28 mouse cellular contexts compared by ENCODE assay signal in the genomic region with DNA sequence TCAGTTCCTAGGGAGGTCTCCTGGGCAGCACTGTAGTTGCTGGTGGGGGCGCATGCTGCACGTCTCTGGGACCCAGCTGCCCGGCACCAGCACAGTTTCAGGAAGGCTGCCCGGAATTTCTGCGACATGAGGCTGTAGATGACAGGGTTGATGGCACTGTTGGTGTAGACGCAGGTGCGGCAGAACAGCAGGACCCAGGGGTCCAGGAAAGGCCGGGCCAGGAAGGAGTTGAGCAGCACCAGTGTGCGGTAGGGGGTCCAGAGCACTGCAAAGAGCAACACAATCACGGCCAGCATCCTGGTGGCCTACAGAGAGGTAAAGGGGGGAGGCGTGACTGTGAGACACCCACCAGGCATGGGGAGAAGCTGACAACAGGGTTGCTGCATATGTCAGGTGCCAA. TPM values are rescaled to one million over a fixed set of nuclear protein-coding genes. Genes with fewer than 3 reads are reported as not detected.
DNase-seq lines count a peak whose midpoint lies in the region; ATAC-seq and TF ChIP-seq lines count a peak whose summit lies in the region.
"Had no signal": no experiment of that assay in that cellular context is flagged by ENCODE, and none has a peak within 500 bp of the region (broad histone marks: within the 10 kb centered on the region; RNA-seq: fewer than 3 reads in every experiment).

No protein-coding gene starts in this region.

- no peak overlapping the region for H3K4me3 ChIP-seq in intestine, embryonic 16.5 days (ENCODE audit: low read length)
- no peak overlapping the region for H3K4me3 ChIP-seq in intestine, postnatal 0 days (ENCODE audit: low read depth, low read length)
- no peak overlapping the region for H3K4me3 ChIP-seq in limb, embryonic 11.5 days (ENCODE audit: low read depth, low read length)
- H3K4me3 ChIP-seq in limb, embryonic 10.5 days, result no peak overlapping the region
- H3K4me3 ChIP-seq in cortical plate, adult 2 months (ENCODE audit: insufficient read depth, low read length), result no peak overlapping the region
- H3K4me3 ChIP-seq: embryonic facial prominence, embryonic 12.5 days; embryonic facial prominence, embryonic 15.5 days; heart, adult 2 months; hindbrain, embryonic 10.5 days; hindbrain, embryonic 13.5 days had no signal

- no peaks in the 10 kb centered on the region for H3K27me3 ChIP-seq in intestine, embryonic 16.5 days (replicated peaks; ENCODE audit: control insufficient read depth, insufficient read depth, low read length)
- H3K27me3 ChIP-seq in intestine, postnatal 0 days (replicated peaks; ENCODE audit: control insufficient read depth, insufficient read depth, low read length), result no peaks in the 10 kb centered on the region
- no peaks in the 10 kb centered on the region for H3K27me3 ChIP-seq in limb, embryonic 11.5 days (ENCODE audit: control insufficient read depth, insufficient read depth, low read length)
- H3K27me3 ChIP-seq in limb, embryonic 10.5 days (ENCODE audit: low read depth, poor library complexity, severe bottlenecking), result peaks cover 52% of the 10 kb centered on the region
- H3K27me3 ChIP-seq: embryonic facial prominence, embryonic 15.5 days had no signal

- no peak for TF ChIP-seq CTCF in intestine, postnatal 0 days (IDR thresholded peaks at IDR 0.05; ENCODE audit: low read depth)
- no peak for TF ChIP-seq CTCF in cortical plate, adult 2 months (IDR thresholded peaks at IDR 0.05; ENCODE audit: extremely low read depth, insufficient read depth, low read length)

- H3K36me3 ChIP-seq in intestine, embryonic 16.5 days (ENCODE audit: control insufficient read depth, insufficient read depth, low read length), result no peaks in the 10 kb centered on the region
- H3K36me3 ChIP-seq in intestine, postnatal 0 days (ENCODE audit: control insufficient read depth, insufficient read depth), result no peaks in the 10 kb centered on the region
- no peaks in the 10 kb centered on the region for H3K36me3 ChIP-seq in limb, embryonic 11.5 days (ENCODE audit: control insufficient read depth, insufficient read depth, low read length)
- no peaks in the 10 kb centered on the region for H3K36me3 ChIP-seq in limb, embryonic 10.5 days
- H3K36me3 ChIP-seq: embryonic facial prominence, embryonic 12.5 days; embryonic facial prominence, embryonic 15.5 days; hindbrain, embryonic 10.5 days; hindbrain, embryonic 13.5 days had no signal

- H3K27ac ChIP-seq in intestine, embryonic 16.5 days (ENCODE audit: low read length), result no peak overlapping the region
- no peak overlapping the region for H3K27ac ChIP-seq in intestine, postnatal 0 days (ENCODE audit: low read depth, low read length)
- no peak overlapping the region for H3K27ac ChIP-seq in limb, embryonic 11.5 days (replicated peaks; ENCODE audit: low read depth, low read length)
- no peak overlapping the region for H3K27ac ChIP-seq in limb, embryonic 10.5 days
- H3K27ac ChIP-seq in cortical plate, adult 2 months (ENCODE audit: insufficient read depth, low read length), result peak overlapping the region; percentile 74; the same call in 1 of the 2 replicates
- H3K27ac ChIP-seq: embryonic facial prominence, embryonic 12.5 days; embryonic facial prominence, embryonic 15.5 days; heart, adult 2 months; hindbrain, embryonic 10.5 days; hindbrain, embryonic 13.5 days had no signal

- H3K9me3 ChIP-seq in intestine, embryonic 16.5 days (ENCODE audit: control insufficient read depth, low read length), result no peaks in the 10 kb centered on the region
- H3K9me3 ChIP-seq in intestine, postnatal 0 days (ENCODE audit: control insufficient read depth), result no peaks in the 10 kb centered on the region
- H3K9me3 ChIP-seq in limb, embryonic 11.5 days (ENCODE audit: control insufficient read depth, low read length), result no peaks in the 10 kb centered on the region
- H3K9me3 ChIP-seq in limb, embryonic 10.5 days (replicated peaks), result no peaks in the 10 kb centered on the region
- H3K9me3 ChIP-seq: embryonic facial prominence, embryonic 12.5 days; embryonic facial prominence, embryonic 15.5 days; hindbrain, embryonic 10.5 days; hindbrain, embryonic 13.5 days had no signal

- no peak overlapping the region for H3K4me2 ChIP-seq in intestine, embryonic 16.5 days (ENCODE audit: low read depth, low read length)
- H3K4me2 ChIP-seq in intestine, postnatal 0 days (replicated peaks; ENCODE audit: low read depth), result no peak overlapping the region
- H3K4me2 ChIP-seq in limb, embryonic 11.5 days (ENCODE audit: low read depth, severe bottlenecking), result no peak overlapping the region
- H3K4me2 ChIP-seq: embryonic facial prominence, embryonic 12.5 days; embryonic facial prominence, embryonic 15.5 days; heart, embryonic 11.5 days; hindbrain, embryonic 13.5 days had no signal

- no peak for TF ChIP-seq POLR2A in cortical plate, adult 2 months (IDR thresholded peaks at IDR 0.05; ENCODE audit: extremely low read depth, insufficient read depth, low read length)

- H3K9ac ChIP-seq in intestine, embryonic 16.5 days (ENCODE audit: low read depth, low read length), result 0 out of 2 replicates have a peak overlapping the region, but pooled peaks have one; percentile 13
- H3K9ac ChIP-seq in intestine, postnatal 0 days (ENCODE audit: low read depth, low read length), result no peak overlapping the region
- H3K9ac ChIP-seq in limb, embryonic 11.5 days (ENCODE audit: low read length), result peak overlapping the region; percentile 13; the same call in 1 of the 2 replicates
- H3K9ac ChIP-seq: embryonic facial prominence, embryonic 12.5 days; embryonic facial prominence, embryonic 15.5 days; hindbrain, embryonic 13.5 days had no signal

- 60% methylated on average over 11 of the region's 11 CpGs for WGBS in intestine, embryonic 16.5 days
- WGBS in intestine, postnatal 0 days, result 66% methylated on average over 11 of the region's 11 CpGs
- 47% methylated on average over 11 of the region's 11 CpGs for WGBS in limb, embryonic 11.5 days
- 59% methylated on average over 11 of the region's 11 CpGs for WGBS in limb, embryonic 10.5 days

- H3K4me1 ChIP-seq in intestine, embryonic 16.5 days (ENCODE audit: control insufficient read depth, insufficient read depth, low read length), result peaks cover 13% of the 10 kb centered on the region; the same call in 1 of the 2 replicates
- no peaks in the 10 kb centered on the region for H3K4me1 ChIP-seq in intestine, postnatal 0 days (replicated peaks; ENCODE audit: control insufficient read depth, insufficient read depth, low read length)
- no peaks in the 10 kb centered on the region for H3K4me1 ChIP-seq in limb, embryonic 11.5 days (ENCODE audit: control insufficient read depth, insufficient read depth, low read length)
- H3K4me1 ChIP-seq in limb, embryonic 10.5 days, result peaks cover 4% of the 10 kb centered on the region; the same call in 1 of the 2 replicates
- H3K4me1 ChIP-seq in cortical plate, adult 2 months (ENCODE audit: control insufficient read depth, insufficient read depth, low read length), result peaks cover 10% of the 10 kb centered on the region

- ATAC-seq in intestine, embryonic 16.5 days, result no peak
- ATAC-seq in intestine, postnatal 0 days, result no peak
- no peak for ATAC-seq in limb, embryonic 11.5 days (ENCODE audit: insufficient number of reproducible peaks, low FRiP score, low TSS enrichment, low read depth)
- ATAC-seq: activated CD4-positive, CD25-positive, alpha-beta regulatory T cell, adult 4 months; forebrain, embryonic 14.5 days; hindbrain, embryonic 16.5 days had no signal

- peak; percentile 57 to 69 for DNase-seq in cerebellum, postnatal 10 days
- DNase-seq in cerebellum, postnatal 4 days (ENCODE audit: low spot score in 2 of 2), result no peak
- DNase-seq in limb, embryonic 11.5 days (ENCODE audit: low spot score), result no peak
- DNase-seq in limb, embryonic 10.5 days (ENCODE audit: low spot score), result no peak
- DNase-seq in spleen, postnatal 4 days (ENCODE audit: low spot score in 2 of 2), result no peak
- DNase-seq: adrenal gland, adult 8-10 months; adrenal gland, postnatal 25 days; cerebellum, adult 11-12 months; cerebellum, adult 9-10 months; cerebellum, postnatal 36 days; gastrocnemius, postnatal 10 days; gastrocnemius, postnatal 36 days; heart, adult 2 months; heart, postnatal 36 days had no signal

RNA-seq across cellular contexts. Expression of gene Trhr2, which starts 3.3 kb away (rescaled TPM):
- not detected in 2 replicates for polyA plus RNA-seq in intestine, embryonic 16.5 days (2015; fragmentation: Nextera tagmentation; extraction: Ambion mirVana)
- not detected in 2 replicates for polyA plus RNA-seq in intestine, postnatal 0 days (2015; fragmentation: Nextera tagmentation; extraction: Ambion mirVana)
- not detected in 2 replicates for polyA plus RNA-seq in limb, embryonic 11.5 days (2014; fragmentation: Nextera tagmentation; extraction: Ambion mirVana)
- not detected in 2 replicates for polyA plus RNA-seq in limb, embryonic 10.5 days (2016; fragmentation: Nextera tagmentation; extraction: Ambion mirVana)
- 4.0 and 5.5 TPM in 2 replicates for polyA plus RNA-seq in cortical plate, adult 2 months (2012; rRNA removed)
- polyA plus RNA-seq: activated CD4-positive, CD25-positive, alpha-beta regulatory T cell, adult 4 months; forebrain, embryonic 11.5 days; forebrain, embryonic 14.5 days; heart, adult 2 months; heart, embryonic 11.5 days; heart, embryonic 14.5 days; heart, postnatal 0 days; hindbrain, embryonic 10.5 days; hindbrain, embryonic 13.5 days had no signal

RNA-seq across cellular contexts. Expression of gene Zc3h18, which starts 19.2 kb away (rescaled TPM):
- polyA plus RNA-seq in intestine, embryonic 16.5 days (2015; fragmentation: Nextera tagmentation; extraction: Ambion mirVana), result 40.5 and 43.1 TPM in 2 replicates
- 24.0 and 26.1 TPM in 2 replicates for polyA plus RNA-seq in intestine, postnatal 0 days (2015; fragmentation: Nextera tagmentation; extraction: Ambion mirVana)
- polyA plus RNA-seq in limb, embryonic 11.5 days (2014; fragmentation: Nextera tagmentation; extraction: Ambion mirVana), result 45.8 and 52.6 TPM in 2 replicates
- polyA plus RNA-seq in limb, embryonic 10.5 days (2016; fragmentation: Nextera tagmentation; extraction: Ambion mirVana), result 84.2 and 86.1 TPM in 2 replicates
- 33.0 and 33.6 TPM in 2 replicates for polyA plus RNA-seq in cortical plate, adult 2 months (2012; rRNA removed)

Comparison
In these comparisons a context has a peak if more than half of its experiments do, and no peak if none do; other contexts are left out.
1. DNase-seq: peak in cerebellum, postnatal 10 days (2 of 2); none in cerebellum, postnatal 4 days (0 of 2), limb, embryonic 11.5 days (single experiment), limb, embryonic 10.5 days (single experiment) and spleen, postnatal 4 days (0 of 2).